Mouse (Mus musculus) cerebellum, adult 8-10 months (tissue): ENCODE data around the gene Sult2b1.
A peak's percentile ranks its signal among the peaks of the same experiment; 100 is the strongest.

Experiments
- DNase-seq: peaks from one replicate; pipeline ENCODE4 v3.0.0; 2022

Sult2b1 gene

GRCm38 (mm10) chr7:45723301-45723700 lies 61.2 kb downstream of the Sult2b1 start:
- no peak for DNase-seq

GRCm38 (mm10) chr7:45722348-45722713 lies 62.1 kb downstream of the Sult2b1 start:
- peak; percentile 32 for DNase-seq

- DNase-seq = peak; percentile 30
These were observed 62.7 kb downstream of the Sult2b1 start for GRCm38 (mm10) chr7:45721642-45722347.

GRCm38 (mm10) chr7:45721234-45721571 lies 63.3 kb downstream of the Sult2b1 start:
- DNase-seq = no peak

- peak; percentile 27 for DNase-seq
These were observed 63.8 kb downstream of the Sult2b1 start, which contains the start of gene Fam83e for GRCm38 (mm10) chr7:45720413-45721233. Gene Fam83e (plus strand): TSS chr7:45721212.

- DNase-seq = no peak
These were observed 64.6 kb downstream of the Sult2b1 start for GRCm38 (mm10) chr7:45719738-45720412.

GRCm38 (mm10) chr7:45719180-45719579 lies 65.3 kb downstream of the Sult2b1 start:
- peak; percentile 25 for DNase-seq

- no peak for DNase-seq
These were observed 66.1 kb downstream of the Sult2b1 start for GRCm38 (mm10) chr7:45718331-45718730.

- DNase-seq = peak; percentile 98
These were observed 66.6 kb downstream of the Sult2b1 start, which contains the start of gene Sphk2 for GRCm38 (mm10) chr7:45717918-45718297. Gene Sphk2 (minus strand): TSS chr7:45718002.

GRCm38 (mm10) chr7:45716952-45717917 lies 67.2 kb downstream of the Sult2b1 start:
- DNase-seq = no peak

GRCm38 (mm10) chr7:45716460-45716857 lies 68.0 kb downstream of the Sult2b1 start:
- no peak for DNase-seq

GRCm38 (mm10) chr7:45715741-45716459 lies 68.6 kb downstream of the Sult2b1 start:
- peak; percentile 35 for DNase-seq

- DNase-seq = peak; percentile 96
These were observed 69.3 kb downstream of the Sult2b1 start, which contains the start of gene Rpl18 for GRCm38 (mm10) chr7:45715090-45715708. Gene Rpl18 (plus strand): TSS chr7:45715457.

GRCm38 (mm10) chr7:45714630-45715089 lies 69.8 kb downstream of the Sult2b1 start:
- no peak for DNase-seq

GRCm38 (mm10) chr7:45713881-45714520 lies 70.5 kb downstream of the Sult2b1 start:
- DNase-seq = no peak

- peak; percentile 49 for DNase-seq
These were observed 71.1 kb downstream of the Sult2b1 start for GRCm38 (mm10) chr7:45713396-45713795.

- peak; percentile 51 for DNase-seq
These were observed 72.3 kb downstream of the Sult2b1 start for GRCm38 (mm10) chr7:45712022-45712757.

- DNase-seq = peak; percentile 46
These were observed 73.0 kb downstream of the Sult2b1 start for GRCm38 (mm10) chr7:45711316-45712021.
